Mouse (Mus musculus) layer of hippocampus, adult 9-10 months (tissue): ENCODE measurements around the gene Adprh.

Experiments used
- DNase-seq: peaks from one replicate; pipeline ENCODE4 v3.0.0; 2022; ENCODE audit warnings: low spot score

The Adprh gene

DNA sequence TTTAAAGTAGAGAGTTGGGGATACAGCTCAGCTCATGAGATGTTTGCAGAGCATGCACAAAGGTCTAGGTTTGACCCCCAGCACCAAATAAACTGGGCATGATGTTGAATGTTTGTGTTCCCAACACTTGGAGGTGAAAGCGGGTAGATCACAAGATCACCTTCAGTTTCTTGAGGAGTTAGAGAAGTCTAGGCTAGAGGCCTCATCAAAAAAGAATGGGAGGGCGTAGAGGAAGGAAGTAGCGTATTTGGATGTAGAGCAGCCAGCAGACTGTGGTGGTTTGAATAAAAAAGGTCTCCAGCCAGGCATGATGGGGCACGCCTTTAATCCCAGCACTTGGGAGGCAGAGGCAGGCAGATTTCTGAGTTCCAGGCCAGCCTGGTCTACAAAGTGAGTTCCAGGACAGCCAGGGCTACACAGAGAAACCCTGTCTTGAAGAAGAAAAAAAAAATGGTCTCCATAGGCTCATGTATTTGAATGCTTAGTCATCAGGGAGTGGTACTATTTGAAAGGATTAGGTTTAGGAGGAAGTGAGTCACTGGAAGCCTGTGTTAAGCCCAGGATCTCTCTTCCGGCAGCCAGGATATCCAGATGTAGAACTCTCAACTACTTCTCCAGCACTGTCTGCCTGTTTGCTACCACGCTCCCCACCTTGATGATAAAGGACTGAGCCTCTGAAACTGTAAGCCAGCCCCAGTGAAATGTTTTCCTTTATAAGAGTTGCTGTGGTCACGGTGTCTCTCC is 8.6 kb downstream of the Adprh start:
- no peak for DNase-seq

DNA sequence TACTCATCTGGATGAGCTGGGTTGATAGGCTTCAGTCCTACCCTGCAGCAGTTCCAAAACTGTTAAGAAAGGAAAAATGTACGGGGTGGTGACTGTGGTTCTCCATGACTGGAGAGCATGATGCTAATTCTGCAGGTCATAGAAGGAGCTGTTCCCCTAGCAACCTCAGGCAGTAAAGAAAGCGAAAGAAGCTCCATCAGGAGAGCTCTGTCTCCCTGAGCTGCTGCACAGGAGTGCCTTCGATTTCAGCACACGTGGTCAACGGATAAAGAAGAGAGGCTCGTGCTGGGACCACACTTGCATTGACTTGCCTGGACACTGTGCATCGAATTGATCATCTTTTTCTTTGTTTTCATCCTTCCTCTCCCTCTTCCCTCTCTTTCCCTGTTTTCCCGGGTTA is 10.3 kb downstream of the Adprh start:
- no peak for DNase-seq

DNA sequence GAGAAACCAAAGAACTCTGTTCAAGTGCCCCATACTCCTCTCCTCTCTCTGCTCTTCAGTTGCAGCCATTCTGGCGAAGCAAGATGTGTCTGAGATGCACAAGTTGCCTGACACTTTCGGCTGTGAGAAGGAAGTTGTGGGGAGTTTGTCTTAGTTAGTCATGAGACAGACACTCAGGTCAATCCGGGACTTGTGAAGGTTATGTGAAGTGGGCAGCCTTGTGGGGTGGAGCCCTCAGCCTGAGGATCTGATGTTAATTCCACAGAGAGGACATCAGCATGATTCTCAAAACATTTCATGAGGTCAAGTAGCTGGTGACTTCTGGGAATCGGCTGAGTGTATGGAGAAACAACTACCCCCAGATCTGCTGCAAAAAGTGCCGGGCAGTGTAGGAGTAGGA is 10.9 kb downstream of the Adprh start:
- no peak for DNase-seq

DNA sequence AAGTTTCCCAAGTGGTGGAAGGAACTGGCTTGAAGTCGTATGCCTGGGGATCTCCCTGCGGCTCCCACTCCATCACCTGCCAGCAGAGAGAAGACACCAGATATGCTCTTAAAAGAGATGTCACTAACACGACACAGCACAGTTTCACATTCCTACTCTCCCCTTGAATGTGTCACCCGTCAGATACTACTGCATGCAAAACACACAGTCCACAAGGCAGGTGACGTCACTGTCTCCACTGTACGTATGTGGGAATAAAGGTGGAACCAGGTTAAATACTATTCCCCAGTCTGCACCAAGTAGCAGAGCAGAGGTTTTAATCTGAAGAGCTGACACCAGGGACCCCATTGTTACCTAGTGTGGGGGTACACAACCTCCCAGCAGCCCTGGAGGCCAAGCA is 12.1 kb downstream of the Adprh start:
- no peak for DNase-seq

DNA sequence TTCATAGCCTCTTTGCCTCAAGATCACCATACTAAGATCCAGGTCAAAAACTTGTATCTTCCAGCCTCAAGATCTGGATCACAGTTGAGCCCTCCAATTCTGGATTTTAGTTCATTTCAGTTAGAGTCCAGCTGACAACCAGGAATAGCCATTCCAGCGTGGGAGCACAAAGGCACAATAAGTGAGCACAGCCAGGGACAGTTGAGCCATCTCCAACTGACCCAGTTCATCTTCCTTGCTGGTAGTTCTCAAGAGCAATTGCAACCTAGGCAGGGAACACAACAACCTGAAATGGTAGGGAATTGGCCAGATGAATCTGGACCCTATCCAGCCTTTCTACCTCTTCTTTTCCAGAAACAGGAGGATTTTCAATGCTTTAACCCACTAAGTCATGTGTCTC is 13.3 kb downstream of the Adprh start:
- no peak for DNase-seq

DNA sequence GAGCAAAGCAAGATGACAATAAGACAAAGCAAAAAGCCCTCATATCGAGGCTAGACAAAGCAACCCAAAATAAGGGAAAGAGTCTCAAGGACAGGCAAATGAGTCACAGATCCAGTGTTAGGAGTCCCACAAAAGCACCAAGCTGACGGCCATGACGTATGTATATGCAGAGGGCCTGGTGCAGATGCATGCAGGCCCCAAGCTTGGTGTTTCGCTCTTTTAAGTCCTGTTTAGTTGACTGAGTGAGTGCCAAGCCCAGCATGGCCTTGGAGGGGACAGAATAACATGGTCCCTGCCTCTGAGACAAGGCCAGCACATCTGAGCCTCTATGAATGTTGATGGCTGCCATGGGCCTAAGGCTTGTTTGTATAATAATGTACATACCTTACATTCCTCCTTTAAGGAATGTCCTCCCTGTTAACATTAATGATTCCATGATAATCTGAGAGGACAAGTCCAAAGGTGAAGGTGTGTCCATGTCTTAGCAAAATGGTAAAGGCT is 18.2 kb downstream of the Adprh start:
- no peak for DNase-seq

DNA sequence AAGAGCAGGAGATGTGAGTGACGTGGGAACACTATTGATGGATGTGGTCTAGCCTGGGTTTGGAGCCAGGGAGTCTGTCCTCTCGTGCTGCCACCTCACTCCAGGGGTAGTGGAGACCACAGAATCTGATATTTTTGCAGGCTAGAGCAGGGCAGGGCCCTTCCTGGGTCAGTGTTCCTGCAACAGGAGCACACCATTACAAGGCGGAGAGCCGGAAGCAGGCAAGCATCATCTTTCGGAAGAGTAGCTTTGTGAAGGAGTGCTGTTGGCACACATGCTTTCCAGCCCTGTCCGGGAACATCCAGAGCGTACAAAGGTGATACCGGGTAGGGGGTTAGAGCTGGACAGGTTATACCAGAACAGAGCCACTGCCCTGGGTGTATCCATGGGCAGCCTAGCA is 19.0 kb downstream of the Adprh start:
- no peak for DNase-seq

DNA sequence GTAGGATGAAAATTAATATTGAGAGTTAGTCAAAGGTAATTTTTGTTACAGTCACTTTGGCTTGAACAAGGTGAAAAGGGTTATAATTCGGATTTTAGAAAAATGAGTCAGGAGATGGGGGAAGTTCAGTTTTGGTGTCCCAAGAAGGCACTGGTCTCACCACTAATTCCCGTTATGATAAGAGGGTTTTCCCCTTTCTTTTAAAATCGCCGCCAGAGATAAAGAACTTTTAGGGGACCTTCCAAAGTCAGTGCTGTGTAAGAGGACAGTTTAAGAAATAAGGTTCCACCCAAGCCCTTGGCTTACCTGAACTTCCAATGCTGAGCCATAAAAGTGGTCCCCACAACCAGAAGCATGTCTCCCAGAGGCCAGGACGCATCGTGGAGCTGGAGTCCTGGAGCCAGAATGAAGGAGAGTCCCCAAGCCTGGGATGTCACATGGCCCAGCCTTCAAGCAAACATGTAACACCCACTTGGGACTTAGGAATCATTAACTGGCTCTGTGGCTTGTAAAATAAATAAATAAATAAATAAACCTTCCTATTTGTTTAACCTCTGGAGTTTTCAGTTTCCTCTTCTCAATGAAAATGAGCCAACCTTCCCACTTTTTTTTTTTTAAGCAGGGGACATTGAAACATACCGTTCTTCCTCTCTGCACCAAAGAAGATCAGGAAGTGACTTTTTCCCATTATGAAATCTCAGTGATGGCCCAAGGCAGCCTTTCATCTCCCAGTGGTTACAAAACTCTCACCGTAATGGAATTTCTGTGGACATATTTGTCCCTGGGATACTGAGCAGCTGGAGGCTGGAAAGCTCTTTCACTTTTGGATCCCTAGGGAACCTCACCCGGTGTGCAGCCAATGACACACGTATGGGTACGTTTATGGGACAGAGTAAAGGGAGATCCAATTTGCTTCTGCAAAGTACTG is 19.7 kb downstream of the Adprh start, which contains the start of gene Pla1a:
Gene Pla1a, minus strand, starts transcription at position 648 of the 928 bp plus-strand sequence.
- DNase-seq: no peak

DNA sequence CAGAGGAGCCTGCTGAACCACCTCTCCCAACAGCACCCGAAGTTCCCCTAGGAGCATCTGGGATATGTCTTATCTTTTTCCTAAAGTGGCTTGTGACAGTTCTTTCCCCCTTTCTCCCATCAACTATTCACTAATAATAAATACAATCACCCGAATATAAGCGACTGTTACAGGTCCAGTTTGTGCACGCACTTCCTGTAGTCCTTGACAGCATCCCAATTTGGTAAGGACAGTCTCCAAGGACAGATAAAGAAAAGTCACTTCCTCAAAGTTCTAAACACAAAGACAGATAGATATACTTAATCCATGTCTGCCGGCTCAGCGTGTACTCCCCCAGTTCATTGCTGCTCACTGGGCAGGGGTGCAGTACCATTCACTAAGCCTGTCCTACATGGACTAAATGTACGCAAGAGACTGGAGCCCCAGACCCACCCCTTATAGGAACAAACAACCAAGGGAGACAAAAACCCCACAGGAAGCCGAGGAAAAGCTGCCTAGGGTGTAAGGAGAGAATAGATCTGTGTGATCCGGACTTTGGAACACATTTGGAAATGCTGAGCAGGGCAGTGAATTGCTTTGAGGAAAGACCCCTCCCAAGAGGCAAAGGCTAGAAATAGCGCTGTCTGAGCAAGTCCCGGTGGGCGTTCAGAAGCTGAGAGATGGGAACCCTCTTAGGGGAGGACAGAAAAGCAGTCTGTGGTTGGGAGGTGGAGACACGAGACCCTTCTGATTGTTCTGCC is 20.9 kb downstream of the Adprh start:
- no peak for DNase-seq

DNA sequence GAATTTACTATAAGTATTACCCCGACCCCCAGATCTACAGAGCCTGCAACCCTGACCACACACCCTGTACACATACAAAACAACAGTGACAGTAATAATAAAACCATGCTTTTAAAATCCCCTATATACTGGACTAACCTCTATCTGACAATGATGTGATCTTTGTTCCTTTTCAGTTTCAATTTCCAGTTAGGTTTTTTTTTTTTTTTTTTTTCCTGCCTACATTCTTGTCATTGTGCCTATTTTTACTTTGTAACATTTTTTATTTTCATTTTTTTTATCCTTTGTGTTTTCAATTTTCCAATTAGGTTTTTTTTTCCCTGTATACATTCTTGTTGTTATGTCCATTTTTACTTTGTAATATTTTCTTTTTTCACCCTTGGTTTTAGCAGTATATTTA is 26.7 kb downstream of the Adprh start:
- DNase-seq: no peak

DNA sequence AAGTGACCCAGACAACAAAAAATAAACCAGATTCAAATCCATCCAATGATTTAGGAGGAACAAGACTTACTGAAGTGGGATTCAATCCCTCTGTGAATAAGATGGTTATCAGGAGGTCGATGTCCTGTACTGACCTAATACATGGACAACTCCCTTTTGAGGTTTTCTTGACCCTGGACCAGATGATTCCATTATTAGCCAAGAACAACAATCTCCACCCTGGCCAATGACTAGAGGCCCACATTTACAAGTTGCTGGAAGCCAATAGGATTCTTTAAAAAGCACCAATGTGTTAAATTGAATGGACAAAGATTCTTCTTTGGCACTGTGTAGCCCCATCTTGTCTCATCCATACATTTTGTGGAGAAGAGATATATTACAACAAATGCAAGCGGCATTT is 27.1 kb downstream of the Adprh start:
- no peak for DNase-seq

DNA sequence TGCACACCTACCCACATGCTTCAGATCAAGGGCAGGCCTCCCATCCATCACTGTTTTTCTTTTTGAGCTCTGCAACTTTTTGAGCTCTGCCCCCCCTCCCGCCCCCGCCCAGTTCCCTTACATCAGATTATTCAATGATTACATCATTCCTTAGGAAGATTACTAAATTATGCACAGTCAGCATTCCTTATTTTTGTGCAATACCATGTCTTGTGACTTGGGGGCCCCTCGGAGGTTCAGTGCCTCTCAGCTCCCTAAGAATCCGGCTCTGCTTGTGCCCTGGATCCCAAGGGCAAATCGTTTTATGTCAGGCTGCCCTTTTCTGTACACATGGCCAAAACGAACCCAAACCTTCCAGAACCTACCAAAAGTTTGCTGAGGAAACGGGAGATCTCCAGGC is 37.5 kb downstream of the Adprh start:
- DNase-seq: no peak

DNA sequence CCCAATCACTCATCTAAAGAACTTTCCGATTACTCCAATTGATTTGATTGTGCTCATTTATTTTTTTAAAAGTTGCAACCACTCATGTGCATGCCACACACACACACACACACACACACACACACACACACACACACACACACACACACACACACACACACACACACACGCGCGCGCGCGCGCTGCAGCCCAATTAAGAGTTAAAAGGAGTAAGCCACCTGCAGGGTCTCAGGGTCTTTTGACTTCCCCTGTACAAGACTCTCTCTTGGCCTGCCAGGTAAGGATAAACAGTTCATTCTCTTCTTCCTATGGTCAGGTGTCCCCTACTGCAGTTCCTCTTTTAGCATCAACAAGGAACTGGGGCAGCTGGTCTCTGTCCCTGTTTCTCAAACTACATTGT is 44.1 kb downstream of the Adprh start:
- DNase-seq: no peak

DNA sequence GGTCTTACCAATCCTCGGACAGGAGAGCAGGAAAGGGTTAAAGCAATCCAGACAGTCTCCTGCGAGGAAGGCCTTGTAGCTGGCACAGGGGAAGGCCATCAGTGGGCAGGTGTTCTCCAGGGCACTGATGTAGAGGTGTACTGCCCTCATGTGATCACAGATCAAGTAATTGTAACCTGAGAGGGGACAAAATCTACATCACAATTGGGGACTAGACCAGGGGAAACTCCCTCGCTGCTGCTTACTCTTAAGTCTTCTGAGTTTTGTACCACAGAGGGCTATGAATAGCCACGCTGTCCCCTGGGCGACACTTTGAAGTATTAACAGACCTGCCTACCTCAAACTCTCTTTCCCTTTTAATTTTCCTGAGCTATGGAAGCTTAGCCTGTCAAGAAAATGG is 44.9 kb downstream of the Adprh start:
- no peak for DNase-seq

DNA sequence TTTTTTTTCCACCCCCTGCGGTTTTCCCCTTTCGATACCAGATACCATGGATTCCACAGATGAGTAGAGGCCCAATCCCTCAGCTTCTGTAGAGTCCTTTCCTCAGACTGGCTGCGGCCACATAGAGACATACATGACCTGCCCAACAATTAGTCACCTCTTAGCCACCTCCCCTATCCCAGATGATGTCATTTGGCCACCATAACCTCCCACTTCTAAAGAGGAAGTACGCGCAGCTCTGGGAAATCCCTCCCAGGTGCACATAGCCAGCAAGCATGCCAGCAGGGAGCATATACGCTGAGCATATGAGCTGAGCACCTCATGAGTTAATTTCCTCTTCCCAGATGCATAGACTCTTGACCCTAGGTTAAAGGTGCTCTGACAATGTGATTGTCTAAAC is 45.8 kb downstream of the Adprh start:
- DNase-seq: no peak

DNA sequence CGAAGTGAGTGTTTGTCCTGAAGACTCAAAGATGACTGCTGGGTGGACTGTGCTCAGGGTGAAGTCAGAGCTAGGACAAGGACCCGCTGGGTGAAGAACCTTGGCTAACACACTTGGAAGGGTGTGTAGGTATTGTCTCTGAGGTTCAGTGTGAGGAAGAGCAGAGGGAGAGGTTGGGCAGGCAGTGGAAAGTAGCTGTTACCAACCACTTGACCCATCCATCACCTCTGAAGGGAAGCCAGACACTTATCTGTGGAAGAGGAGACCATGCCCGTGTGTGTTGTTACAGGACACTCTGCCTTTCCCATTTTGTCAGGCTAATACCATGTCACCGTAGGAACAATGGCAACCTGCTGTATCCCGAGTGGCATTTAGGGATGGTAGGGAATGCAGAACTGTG is 46.2 kb downstream of the Adprh start:
- no peak for DNase-seq

DNA sequence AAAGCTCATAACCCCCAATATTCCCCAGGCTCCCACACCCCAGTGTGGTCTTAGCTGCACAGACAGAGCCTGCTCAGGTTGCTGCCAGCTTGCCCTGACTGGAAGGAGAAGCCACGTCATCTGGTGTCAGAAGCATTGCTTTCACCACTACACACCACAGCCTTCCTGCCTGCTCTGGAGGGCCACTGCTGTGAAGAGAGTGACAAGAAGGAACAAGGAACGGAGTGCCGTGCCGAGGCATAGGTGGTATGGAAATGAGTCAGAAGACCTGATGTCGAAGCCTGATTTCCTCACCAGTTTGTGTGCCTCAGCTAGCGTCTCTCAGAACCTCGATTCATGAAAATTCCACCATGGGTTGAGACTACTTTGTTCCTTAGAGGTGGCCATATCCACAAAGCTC is 48.9 kb downstream of the Adprh start:
- DNase-seq: no peak

DNA sequence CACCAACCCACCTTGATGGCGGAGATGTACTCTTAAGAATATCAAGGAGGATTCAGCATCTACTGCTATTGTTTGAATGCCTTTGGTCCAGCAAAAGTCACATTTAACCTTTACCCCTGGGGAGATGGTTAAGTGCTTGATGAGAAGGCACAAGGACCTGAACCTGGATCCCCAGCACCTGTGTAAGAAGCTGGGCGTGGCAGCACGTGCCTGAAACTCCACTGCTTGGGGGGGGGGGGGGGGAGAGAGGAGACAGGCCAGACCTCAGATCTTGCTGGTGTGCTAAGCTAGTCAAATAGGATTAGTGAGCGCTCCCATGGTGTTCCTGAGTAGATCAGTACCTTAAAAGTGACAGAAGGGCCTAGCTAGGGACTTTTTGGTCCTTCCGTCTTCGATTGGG is 51.0 kb downstream of the Adprh start:
- DNase-seq: no peak

DNA sequence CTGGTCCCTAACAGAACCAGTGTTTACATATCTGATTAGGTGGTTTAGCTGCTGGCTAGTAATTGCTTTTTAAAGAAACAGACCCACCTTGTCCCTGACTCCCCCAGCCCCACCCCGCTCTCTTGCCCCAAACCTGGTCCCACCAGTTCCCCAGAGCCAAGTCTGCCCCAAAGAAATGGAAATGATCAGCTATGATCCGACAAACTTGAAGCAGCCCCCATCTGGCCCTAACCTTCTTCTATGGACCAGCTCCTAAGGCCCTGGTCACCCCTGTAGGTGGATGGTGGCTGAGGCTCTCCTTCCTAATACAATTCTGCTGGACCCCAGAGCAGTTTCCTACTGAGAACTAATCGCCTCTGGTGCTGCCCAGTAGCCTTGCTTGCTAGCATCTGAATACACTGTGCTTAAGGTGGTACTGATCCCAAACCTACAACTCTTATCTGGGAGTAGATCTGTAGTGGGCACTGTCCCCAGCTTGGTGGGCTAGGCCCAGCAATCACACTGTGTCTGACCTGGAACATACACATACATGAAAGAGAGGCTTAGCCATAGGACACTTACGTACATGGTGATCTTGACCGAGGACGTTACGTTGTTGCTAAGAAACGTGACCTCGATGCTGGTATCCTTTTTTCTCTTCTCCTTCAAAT is 52.1 kb downstream of the Adprh start:
- DNase-seq: no peak

DNA sequence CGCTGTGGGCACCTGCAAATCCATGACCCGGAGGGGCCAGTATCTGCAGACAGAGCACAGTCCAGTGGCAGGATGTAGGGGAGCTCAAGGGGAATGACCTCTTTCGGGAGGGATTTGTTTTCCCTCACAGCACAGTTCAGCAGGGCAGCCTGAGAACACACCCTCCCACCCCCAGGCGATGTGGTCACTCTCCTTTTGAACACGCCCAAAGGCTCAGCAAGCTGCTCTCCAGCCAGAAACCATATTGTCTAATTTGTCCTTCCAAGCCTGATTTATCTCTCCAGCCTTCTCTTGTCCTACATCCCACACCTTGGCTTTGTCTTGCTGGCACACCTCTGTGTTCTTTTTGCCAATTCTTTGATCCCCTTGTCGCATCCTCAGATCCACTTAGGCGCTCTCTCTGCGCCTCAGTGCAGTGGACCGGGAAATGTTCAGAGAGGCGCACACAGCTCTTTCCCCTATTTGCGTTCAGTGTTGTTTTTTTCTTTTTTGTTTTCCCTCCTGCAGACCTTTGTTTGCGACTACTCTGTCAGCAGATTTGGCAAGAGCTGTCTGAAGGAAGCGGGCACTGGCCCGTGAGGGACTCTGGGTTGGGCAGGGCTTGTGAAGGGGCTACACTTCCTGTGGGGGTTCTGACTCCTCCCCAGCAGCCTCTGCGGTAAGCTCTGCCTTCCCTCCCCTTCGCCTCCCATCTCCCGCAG is 52.8 kb downstream of the Adprh start:
- no peak for DNase-seq

DNA sequence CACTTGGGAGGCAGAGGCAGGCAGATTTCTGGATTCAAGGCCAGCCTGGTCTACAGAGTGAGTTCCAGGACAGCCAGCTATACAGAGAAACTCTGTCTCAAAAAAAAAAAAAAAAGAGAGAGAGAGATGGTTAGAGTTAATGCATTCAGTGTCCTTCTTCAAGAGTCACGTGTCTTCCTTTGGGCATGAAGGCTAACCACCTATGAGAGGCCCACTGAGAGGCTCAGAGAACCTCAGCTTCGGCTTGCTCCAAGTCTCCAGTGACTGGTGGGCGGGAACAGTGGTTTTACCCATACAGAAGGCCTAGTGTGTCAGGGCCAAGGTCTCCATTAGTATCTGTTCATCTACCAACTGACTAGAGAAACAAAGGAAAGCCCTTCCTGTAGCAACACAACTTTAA is 53.4 kb downstream of the Adprh start:
- DNase-seq: no peak
